Mouse (Mus musculus) Patski (cell line): ENCODE measurements around the gene Mast1. TPM values are rescaled to one million over a fixed set of nuclear protein-coding genes. Genes with fewer than 3 reads are reported as not detected.

ENCODE experiments used
- ATAC-seq: fragments of 100-300 bp; one replicate; pipeline ENCODE4 v1.8.0; 2021
- CTCF ChIA-PET: fragments of 350-600 bp; sonication (Branson Sonifier 250); formaldehyde crosslinking; loops from one replicate; lab custom pipeline; 2022; ENCODE audit warnings: inconsistent platforms; lab: Charles Lee
- POLR2A ChIA-PET: fragments of 350-600 bp; sonication (Branson Sonifier 250); formaldehyde crosslinking; loops from one replicate; lab custom pipeline; 2022; ENCODE audit warnings: antibody characterized with exemption, inconsistent platforms; lab: Charles Lee
- DNase-seq: peaks from one replicate; pipeline ENCODE4 v3.0.0-alpha.2; 2011; ENCODE audit warnings: low read depth, low spot score
- H3K27me3 ChIP-seq: fragments of 371-371 bp; one replicate; pipeline ENCODE4 v1.5.1; 2021
- CTCF ChIP-seq: fragments of 100-300 bp; IDR thresholded peaks from one replicate; pipeline ENCODE4 v1.5.1; 2021
- in situ Hi-C: fragments of 300-500 bp; cut with MboI; formaldehyde crosslinking; loops from 3 replicates; pipeline ENCODE4 v1.11.1; 2018; ENCODE audit warnings: low pct_unique_long_range_greater_than_20kb, mixed read lengths
- polyA plus RNA-seq: library from polyadenylated mRNA; unstranded; gene quantifications from one replicate; pipeline ENCODE4 v1.2.3, GENCODE M21; 2021

The Mast1 gene
- polyA plus RNA-seq, 1 experiment from 2014 or later, result 0.60 TPM

DNA sequence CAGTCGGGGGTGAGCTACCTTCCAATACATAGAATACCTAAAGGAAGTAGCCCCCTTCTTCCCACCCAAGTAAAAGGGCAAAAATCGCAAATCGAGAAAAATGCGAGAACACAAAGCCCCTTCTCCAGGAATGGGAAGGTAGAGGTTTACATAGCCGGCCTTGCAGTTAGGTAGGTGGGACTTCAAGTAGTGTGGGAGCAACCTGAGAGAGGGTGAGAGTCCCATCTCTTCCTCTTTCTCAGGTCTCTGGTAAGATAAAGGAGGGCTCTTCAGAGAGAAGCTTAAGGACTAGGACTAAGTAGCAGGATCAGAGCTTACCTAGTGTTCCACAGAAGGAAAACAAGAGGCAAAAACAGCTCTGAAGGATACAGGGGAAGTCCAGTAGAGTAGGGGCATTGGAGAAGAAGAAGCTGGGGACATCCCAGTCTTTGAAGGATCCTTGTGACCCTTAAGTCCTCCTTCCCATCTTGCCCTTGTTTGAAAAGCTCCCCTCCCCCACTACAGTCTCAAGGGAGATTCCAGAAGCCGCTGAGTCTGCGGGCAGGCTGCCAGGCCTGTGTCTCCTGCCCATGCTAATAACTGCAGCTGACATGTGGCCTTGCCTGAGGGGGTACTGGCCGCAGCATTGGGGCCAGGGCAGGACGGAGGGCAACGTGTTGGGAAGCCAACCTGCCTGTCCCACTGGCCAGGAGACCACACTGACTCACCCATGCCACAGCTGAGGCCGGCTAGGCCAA, 43.6 kb upstream of the Mast1 start:
- in situ Hi-C loops, result loop anchor here (10.0 kb wide), 2 partner anchors 316 to 776 kb away; partner anchors contain the start of gene Ier2
- ATAC-seq (peak; percentile 6), DNase-seq (peak; percentile 100)
- TF ChIP-seq CTCF, result no peak
- POLR2A ChIA-PET, result interaction anchor here (1.3 to 9.8 kb wide), 5 partner anchors 7 to 90 kb away, joined by 3 to 225 read pairs (median 5); partner anchors contain the start of genes Dhps, Gm49661, Hook2 and Prdx2
- H3K27me3 ChIP-seq, result no peaks in the 10 kb centered on the region
- CTCF ChIA-PET, result interaction anchor here (13.4 kb wide), 1 partner anchor 10 kb away, joined by 351 read pairs; the partner anchor contains the start of gene Hook2

GRCm38 (mm10) chr8:84979599-84980421, 42.7 kb upstream of the Mast1 start:
- TF ChIP-seq CTCF, result no peak
- CTCF ChIA-PET, result interaction anchor here (13.4 kb wide), 1 partner anchor 11 kb away, joined by 351 read pairs; the partner anchor contains the start of gene Hook2
- POLR2A ChIA-PET, result interaction anchor here (1.3 to 9.8 kb wide), 5 partner anchors 8 to 91 kb away, joined by 3 to 225 read pairs (median 5); partner anchors contain the start of genes Dhps, Gm49661, Hook2 and Prdx2
- peak; percentile 22 for ATAC-seq
- no peaks in the 10 kb centered on the region for H3K27me3 ChIP-seq
- no peak for DNase-seq
- in situ Hi-C loops, result loop anchor here (10.0 kb wide), 2 partner anchors 315 to 775 kb away; partner anchors contain the start of gene Ier2

DNA sequence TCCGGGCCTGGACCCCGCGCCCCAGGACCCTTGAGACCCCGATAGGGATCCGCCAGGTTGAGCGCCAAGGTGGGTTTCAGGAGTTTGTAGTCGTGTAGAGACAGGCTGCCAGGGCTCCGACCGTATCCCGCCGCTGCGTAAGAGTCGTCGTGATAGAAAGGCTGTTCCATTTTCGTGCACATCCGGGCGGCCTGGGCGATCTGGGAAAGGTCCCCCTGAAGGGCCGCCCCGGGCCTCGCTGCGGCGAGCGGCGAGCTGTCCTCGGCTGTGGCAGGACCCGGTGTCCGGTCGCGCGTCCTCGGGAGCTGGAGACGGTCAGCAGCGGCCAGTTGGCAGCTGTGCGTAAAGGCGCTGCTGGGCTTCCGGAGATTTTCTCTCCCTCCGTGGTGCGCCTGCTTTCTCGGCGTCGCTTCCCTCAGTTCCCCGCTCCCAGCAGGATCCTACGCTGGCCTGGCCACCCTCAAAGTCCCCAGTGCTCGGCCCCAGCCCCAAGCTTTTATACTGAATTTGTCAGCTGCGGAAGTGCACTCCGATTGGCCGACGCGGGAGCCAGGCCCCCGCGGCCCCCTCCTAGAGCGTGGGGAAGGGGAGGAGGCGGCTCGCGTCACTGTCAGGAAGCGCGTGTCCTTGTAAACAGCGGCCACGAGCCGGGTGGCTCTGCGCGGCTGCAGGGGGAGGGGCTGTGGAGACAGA, 41.2 kb upstream of the Mast1 start, which contains the start of gene Junb:
Gene Junb (minus strand): TSS at position 471 of the 693 bp plus-strand sequence.
- in situ Hi-C loops, result no loop called here
- ATAC-seq, result peak; percentile 22
- ChIA-PET CTCF (interaction anchor here (1.0 to 13.4 kb wide), 2 partner anchors 12 to 21 kb away, joined by 4 to 351 read pairs; partner anchors contain the start of gene Hook2), POLR2A (interaction anchor here (0.5 to 9.8 kb wide), 6 partner anchors 9 to 320 kb away, joined by 3 to 225 read pairs (median 4); partner anchors contain the start of genes Gm49661, Hook2, Prdx2 and Rnaseh2a)
- no peak for TF ChIP-seq CTCF
- no peak for DNase-seq
- H3K27me3 ChIP-seq, result no peaks in the 10 kb centered on the region

- TF ChIP-seq CTCF, result no peak
- ChIA-PET CTCF (interaction anchor here (1.0 to 13.4 kb wide), 2 partner anchors 13 to 21 kb away, joined by 4 to 351 read pairs; partner anchors contain the start of gene Hook2), POLR2A (interaction anchor here (0.5 to 9.8 kb wide), 7 partner anchors 9 to 320 kb away, joined by 3 to 225 read pairs (median 5); partner anchors contain the start of genes Gm49661, Hook2, Prdx2 and Rnaseh2a)
- in situ Hi-C loops, result no loop called here
- H3K27me3 ChIP-seq, result no peaks in the 10 kb centered on the region
- ATAC-seq, result no peak
- no peak for DNase-seq
Measured at GRCm38 (mm10) chr8:84977435-84978247, 40.5 kb upstream of the Mast1 start.

- ChIA-PET CTCF (interaction anchor here (3.0 to 13.4 kb wide), 2 partner anchors 8 to 14 kb away, joined by 24 to 351 read pairs; partner anchors contain the start of gene Hook2), POLR2A (interaction anchor here (0.9 to 9.8 kb wide), 5 partner anchors 8 to 50 kb away, joined by 3 to 225 read pairs (median 7); partner anchors contain the start of genes Gm49661, Hook2, Prdx2 and Rnaseh2a)
- in situ Hi-C loops, result no loop called here
- H3K27me3 ChIP-seq, result no peaks in the 10 kb centered on the region
- TF ChIP-seq CTCF, result no peak
- DNase-seq (no peak), ATAC-seq (no peak)
Measured at GRCm38 (mm10) chr8:84976763-84977434, 39.7 kb upstream of the Mast1 start.

DNA sequence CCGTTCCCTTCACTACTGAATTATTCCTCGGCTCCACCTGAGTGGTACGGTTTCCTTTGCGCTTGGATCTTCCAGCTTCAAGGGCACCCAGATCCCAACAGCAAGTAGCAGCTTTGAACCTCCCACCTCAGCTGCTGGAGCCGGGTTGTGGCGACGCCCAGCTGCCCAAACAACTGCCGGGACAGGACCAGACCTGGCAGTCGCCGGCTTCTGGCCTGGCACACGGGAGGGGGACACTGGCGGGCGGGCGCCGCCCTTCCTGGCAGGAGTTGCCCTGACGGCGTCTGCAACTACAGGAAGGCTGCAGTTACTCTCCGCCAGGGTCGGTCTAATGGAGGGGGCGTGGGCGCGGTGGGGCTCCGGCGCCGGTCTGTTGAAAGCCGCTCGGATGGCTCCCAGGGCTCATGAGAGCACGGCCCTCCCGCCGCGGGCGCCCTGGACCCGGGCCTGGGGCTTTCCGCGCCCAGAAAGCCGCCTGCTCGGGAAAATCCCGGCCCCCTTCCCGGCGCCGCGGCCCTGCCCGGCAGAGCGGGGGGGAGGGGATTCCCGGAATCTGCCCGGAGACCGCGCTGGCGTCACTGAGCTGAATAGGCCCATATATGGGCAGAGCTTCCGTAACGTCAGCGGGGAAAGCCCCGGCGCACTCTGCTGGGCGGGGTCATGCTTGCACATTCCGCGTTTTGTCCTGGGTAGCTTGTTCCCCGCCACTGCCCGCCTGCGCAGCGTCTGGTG, 39.0 kb upstream of the Mast1 start:
- POLR2A ChIA-PET, result interaction anchor here (0.9 to 9.8 kb wide), 7 partner anchors 9 to 50 kb away, joined by 3 to 225 read pairs (median 7); partner anchors contain the start of genes Hook2 and Trir
- H3K27me3 ChIP-seq, result no peaks in the 10 kb centered on the region
- CTCF ChIA-PET, result interaction anchor here (1.8 to 13.4 kb wide), 5 partner anchors 8 to 62 kb away, joined by 8 to 351 read pairs (median 24); partner anchors contain the start of gene Hook2
- ATAC-seq (peak; percentile 24), DNase-seq (no peak)
- in situ Hi-C loops, result no loop called here
- TF ChIP-seq CTCF, result no peak

DNA sequence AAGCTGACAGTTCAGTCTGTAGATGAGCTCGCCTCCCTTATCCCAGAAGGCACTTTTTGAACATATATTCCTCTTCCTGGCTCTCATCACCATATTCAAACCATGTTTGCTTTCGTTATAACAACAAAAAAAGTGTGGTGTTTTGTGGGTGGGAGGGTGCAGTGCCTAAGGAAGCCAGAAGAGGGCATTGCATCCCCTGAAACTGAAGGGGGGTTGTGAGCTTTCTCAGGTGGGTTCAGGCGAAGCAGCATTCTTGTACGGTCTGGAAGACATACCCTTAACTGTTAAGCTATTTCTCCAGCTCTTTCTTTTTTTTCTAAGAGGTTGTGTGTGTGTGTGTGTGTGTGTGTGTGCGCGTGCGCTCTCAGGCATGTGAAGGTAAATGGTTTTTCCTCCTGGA, 38.3 kb upstream of the Mast1 start:
- H3K27me3 ChIP-seq, result no peaks in the 10 kb centered on the region
- TF ChIP-seq CTCF, result no peak
- in situ Hi-C loops, result no loop called here
- ChIA-PET POLR2A (interaction anchor here (0.6 to 9.8 kb wide), 10 partner anchors 9 to 313 kb away, joined by 3 to 225 read pairs (median 6); partner anchors contain the start of genes Gm5741, Hook2, Ier2 and Trir), CTCF (interaction anchor here (1.0 to 13.4 kb wide), 10 partner anchors 9 to 70 kb away, joined by 3 to 351 read pairs (median 8); partner anchors contain the start of gene Hook2)
- no peak for ATAC-seq
- DNase-seq, result no peak
